Mouse (Mus musculus): Measurements from ENCODE around the gene Arpc1b.
A peak's percentile ranks its signal among the peaks of the same experiment; 100 is the strongest.
"Not testable (repeated sequence)": the region's sequence is repeated elsewhere in the genome, so short reads cannot be mapped to it uniquely, and the experiment has no call there.

The Arpc1b gene

DNA sequence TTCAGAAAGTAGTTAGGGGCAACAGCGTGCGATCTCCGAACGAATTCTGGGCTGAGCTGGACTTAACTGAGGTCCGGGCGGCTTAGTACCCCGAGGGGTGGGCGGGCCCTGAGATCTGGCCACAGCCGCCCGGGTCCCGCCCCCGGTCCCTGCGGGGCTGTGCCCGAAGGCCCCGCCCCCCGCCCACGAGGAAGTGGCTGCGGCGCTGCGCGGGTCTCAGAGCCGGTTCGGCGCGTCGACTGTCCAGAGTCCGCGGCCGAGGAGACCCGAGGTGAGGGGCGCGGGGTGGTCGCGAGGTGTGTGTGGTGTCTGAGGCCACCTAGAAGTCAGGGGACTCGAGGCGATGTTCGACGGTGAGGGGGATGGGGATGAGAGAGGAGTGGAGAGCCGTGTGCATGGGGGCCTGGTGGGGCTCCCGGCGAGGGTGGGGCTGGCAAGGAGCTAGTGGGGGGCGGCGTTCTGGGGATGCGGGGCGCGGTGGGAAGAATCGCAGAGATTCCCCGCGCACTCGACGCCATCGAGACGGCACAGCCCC lies at the start of gene Arpc1b:
Gene Arpc1b, plus strand, starts transcription at position 145 of the 535 bp plus-strand sequence.
- DNase-seq, result peak in 1 of 2 experiments; percentile 25

DNA sequence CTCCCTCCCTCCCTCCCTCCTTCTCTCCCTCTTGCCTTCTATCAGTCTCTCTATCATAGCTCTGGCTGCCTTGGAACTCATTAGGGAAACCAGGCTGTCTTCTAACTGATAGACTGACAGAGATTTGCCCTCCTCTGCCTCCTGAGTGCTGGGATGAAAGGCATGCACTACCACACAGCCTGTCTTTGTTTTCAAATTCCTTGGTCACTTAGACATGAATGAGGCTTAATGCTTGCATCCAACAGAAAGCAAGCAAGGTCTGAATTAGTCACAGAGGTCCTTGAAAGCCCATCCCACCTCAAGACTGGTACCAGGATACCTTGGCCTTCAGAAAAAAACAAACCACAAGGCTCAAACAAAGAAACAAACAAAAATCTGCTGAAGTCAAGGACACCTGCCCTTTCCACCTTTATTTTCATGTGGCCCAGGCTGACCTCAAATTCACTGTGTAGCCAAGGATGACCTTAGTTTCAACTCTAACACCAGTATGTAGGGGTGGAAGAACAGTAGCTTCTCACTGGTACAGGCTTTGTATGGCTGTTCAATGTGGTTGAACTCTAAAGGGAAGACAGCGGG lies 49.2 kb upstream of the Arpc1b start:
- DNase-seq, result no peak

DNA sequence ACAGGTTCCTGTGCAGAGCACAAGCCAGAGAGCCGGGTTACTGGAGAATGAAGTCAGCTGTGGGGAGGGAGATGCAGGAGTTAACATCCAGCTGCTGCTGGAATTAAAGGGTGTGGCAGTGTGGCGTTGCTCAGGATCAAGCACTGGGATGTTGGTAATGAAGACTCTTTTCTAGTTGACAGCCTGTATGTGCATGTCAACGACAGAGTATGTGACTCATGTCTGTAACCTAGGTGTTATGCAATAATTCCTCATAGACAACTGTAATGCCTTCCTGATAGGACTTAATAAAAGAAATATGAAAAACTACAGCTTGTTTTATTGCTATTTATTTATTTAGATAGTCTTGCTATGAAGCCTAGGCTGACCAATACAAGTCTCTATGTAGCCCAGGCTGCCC lies 45.2 kb upstream of the Arpc1b start:
- no peak for DNase-seq

GRCm38 (mm10) chr5:145069707-145070106 lies 44.3 kb upstream of the Arpc1b start:
- peak; percentile 86 to 90 for DNase-seq

GRCm38 (mm10) chr5:145071342-145071741 lies 42.7 kb upstream of the Arpc1b start:
- DNase-seq, result peak in 1 of 2 experiments; percentile 24

- DNase-seq, result no peak
These were observed 38.9 kb upstream of the Arpc1b start for GRCm38 (mm10) chr5:145075081-145075480.

GRCm38 (mm10) chr5:145081866-145082613 lies 32.0 kb upstream of the Arpc1b start:
- DNase-seq, result no peak

GRCm38 (mm10) chr5:145083201-145083600 lies 30.8 kb upstream of the Arpc1b start:
- DNase-seq, result peak in 1 of 2 experiments; percentile 17

GRCm38 (mm10) chr5:145083632-145084451 lies 30.2 kb upstream of the Arpc1b start, which contains the start of the genes Arpc1a and Kpna7:
Gene Arpc1a (plus strand): TSS chr5:145083830.
Gene Kpna7 (minus strand): TSS chr5:145084030.
- peak; percentile 97 for DNase-seq

DNA sequence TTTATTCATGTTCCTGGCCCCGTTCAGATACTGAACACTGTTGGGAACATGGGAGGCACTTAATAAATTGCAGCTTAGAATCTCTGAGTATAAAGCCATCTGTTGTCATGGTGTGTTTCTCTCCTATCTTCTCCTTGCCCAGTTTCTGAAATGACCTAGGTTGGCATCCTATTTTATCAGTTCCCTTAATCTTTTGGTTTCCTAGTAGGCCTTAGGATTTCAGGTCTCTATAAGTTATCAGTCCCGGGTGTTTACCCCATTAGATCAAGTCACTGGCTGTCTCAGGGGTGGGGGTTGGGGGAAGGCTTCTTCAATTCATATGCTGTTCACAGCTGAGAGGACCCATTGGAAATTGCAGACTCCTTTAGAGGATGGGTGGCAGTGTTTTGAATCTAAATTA lies 29.2 kb upstream of the Arpc1b start:
- DNase-seq, result no peak

GRCm38 (mm10) chr5:145088186-145088585 lies 25.8 kb upstream of the Arpc1b start:
- no peak for DNase-seq

DNA sequence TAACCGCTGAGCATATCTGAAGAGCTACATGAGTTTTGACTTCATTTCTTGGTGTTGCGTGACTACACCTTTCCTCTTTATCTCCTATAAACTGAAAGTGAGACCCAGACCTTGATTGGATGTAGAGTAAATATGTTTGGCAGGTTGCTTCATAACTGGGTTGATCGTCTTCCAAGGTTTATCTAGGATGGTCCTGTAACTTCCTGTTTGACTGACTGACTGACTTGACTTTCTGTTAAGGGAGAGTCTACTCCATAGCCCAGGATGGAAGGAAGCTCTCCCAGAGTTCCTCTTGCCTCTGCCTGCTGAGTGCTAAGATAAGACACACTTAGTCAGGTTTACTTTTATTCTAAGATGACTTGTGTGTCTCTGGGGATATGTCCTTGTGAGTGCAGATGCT lies 24.1 kb upstream of the Arpc1b start:
- DNase-seq, result no peak

DNA sequence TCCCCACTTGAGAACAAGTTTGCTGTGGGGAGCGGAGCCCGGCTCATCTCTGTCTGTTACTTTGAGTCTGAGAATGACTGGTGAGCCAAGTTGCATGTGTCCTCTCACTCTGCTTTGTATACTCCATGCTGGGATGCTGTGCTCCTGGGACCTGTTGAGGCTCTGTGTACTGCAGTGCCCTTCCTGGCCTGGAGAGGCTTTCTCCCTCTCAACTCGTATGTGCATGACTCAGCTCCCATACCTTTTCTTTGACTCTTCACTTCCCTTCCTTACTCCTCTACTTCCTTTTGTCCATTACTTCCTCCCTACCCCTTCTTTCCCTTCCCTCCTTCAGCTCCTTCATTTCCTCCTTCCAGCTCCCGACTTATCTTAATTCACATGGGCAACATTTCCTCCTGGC lies 17.8 kb upstream of the Arpc1b start:
- DNase-seq, result no peak

- DNase-seq, result no peak
These were observed 15.6 kb upstream of the Arpc1b start for GRCm38 (mm10) chr5:145098340-145098821.

- no peak for DNase-seq
These were observed 13.1 kb upstream of the Arpc1b start for GRCm38 (mm10) chr5:145100960-145101359.

GRCm38 (mm10) chr5:145101451-145101850 lies 12.6 kb upstream of the Arpc1b start:
- not testable (repeated sequence) for DNase-seq

- no peak for DNase-seq
These were observed 11.3 kb upstream of the Arpc1b start for GRCm38 (mm10) chr5:145102706-145103105.

DNA sequence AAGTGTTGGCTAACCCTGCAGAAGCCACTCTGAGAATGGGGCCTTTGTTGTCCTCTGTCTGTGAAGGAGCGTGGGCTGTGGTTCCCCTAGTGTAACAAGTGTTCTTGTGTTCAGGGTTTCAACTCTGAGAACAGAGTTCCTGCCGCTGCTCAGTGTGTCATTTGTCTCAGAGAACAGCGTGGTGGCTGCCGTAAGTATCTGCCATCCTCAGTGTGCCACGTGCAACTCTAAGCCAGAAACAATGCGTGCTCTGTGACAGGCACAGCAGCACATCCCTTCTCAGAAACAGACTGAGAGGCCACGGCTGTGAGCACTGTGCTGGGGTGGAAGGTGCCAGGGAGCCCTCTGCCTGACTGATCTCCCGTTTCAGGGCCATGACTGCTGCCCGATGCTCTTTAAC lies 9.7 kb upstream of the Arpc1b start:
- no peak for DNase-seq

DNA sequence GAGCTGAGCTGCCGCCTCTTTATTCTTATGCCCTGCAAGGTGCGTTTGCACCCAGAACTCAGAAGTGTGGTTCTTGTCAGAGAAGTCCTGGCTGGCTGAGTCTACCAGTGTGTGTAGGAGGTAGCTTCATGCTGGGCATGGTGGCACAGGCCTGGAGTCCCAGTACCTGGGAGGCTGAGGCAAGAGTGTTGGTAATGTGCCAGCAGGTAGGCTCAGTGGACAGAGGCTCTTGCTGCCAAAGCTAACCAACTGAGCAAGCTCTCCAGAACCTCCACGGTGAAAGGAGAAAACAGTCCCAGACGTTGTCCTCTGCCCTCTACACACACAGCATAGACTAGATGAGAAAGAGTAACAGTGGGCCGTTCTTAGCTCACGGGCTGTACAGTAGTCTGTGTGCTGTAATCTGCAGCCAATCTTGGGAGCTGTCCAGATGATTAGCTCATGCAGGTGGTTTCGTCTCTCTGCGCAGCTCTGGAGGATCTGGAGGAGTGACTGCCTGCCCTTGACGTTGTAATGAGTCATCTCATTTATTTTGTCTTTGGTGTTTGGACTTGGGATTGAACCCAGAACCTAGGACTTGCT lies 8.2 kb upstream of the Arpc1b start:
- DNase-seq, result no peak

DNA sequence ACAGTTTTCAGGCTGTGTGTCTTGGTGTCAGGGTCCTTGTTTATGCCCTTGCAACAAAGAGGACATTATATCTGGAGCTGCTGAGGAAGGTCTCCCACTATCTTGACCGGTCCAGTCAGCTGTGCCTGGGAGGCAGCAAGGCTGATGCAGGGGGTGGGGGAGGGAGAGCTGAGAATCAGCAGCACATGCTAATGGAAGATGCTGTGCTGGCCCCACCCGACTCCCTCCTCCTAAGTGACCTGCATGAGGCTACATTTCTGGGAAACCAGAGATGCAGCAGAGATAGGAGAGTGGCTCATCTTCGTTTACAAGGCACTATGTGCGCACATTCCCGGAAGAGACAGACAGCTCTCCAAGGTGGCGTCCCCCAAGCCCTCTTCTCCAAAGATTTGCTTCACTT lies 3.6 kb upstream of the Arpc1b start:
- no peak for DNase-seq

GRCm38 (mm10) chr5:145112566-145112965 lies 1.4 kb upstream of the Arpc1b start:
- DNase-seq, result no peak

DNA sequence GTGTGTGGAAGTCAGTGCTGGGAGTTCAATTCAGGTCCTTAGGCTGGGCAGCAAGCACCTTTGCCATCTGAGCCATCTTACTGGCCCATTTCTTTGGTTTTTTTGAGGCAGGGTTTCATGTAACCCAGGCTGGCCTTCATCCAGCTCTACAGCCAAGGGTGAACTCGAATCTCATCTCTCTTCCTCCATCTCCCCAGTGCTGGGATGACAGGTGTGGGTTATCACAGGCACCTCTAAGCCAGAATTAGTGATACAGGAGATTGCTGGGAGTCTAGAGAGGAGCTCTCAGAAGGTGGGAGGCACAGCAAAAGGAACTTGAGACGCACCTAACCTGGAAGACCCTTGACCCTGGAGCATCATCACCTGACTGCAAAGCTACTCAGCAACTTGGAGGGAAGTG lies 599 bp upstream of the Arpc1b start:
- DNase-seq, result no peak
